Mouse (Mus musculus) liver, adult 2 months (tissue): ENCODE data around the gene Soat1.

Experiments used
- CTCF ChIP-seq: fragments of 200-500 bp; IDR thresholded peaks from 2 replicates; pipeline ENCODE4 v1.5.1; 2011; ENCODE audit warnings: low read depth, low read length, control low read depth
- POLR2A ChIP-seq: fragments of 200-500 bp; IDR thresholded peaks from 2 replicates; pipeline ENCODE4 v1.6.1; 2011; ENCODE audit warnings: low read length, control low read depth; ENCODE audit not compliant: insufficient read depth; ENCODE audit errors: extremely low read depth

GRCm38 (mm10) chr1:156408521-156408920 is 65.6 kb downstream of the Soat1 start:
- TF ChIP-seq CTCF (no peak), POLR2A (no peak)
